Mouse (Mus musculus): ENCODE data around the gene Tsnaxip1. TPM values are rescaled to one million over a fixed set of nuclear protein-coding genes. Genes with fewer than 3 reads are reported as not detected.
A peak's percentile ranks its signal among the peaks of the same experiment; 100 is the strongest.

Tsnaxip1 gene
- polyA plus RNA-seq, 1 experiment from 2014 or later = 0.18 TPM

- Histone ChIP-seq H3K4me1 (ENCODE audit: control insufficient read depth, insufficient read depth, low read length) (no peaks in the 10 kb centered on the region), H3K9ac (ENCODE audit: low read length) (no peak overlapping the region), H3K4me2 (no peak overlapping the region), H3K36me3 (ENCODE audit: control insufficient read depth, insufficient read depth, low read length) (no peaks in the 10 kb centered on the region; the same call in 1 of the 2 replicates), H3K27me3 (ENCODE audit: control insufficient read depth, insufficient read depth, low read length) (no peaks in the 10 kb centered on the region), H3K4me3 (ENCODE audit: low read depth, low read length) (no peak overlapping the region), H3K27ac (ENCODE audit: low read depth, low read length) (no peak overlapping the region), H3K9me3 (ENCODE audit: control insufficient read depth, low read length) (no peaks in the 10 kb centered on the region)
- ATAC-seq (ENCODE audit: low FRiP score) (no peak), DNase-seq (ENCODE audit: low spot score, missing footprints) (no peak)
- 86% methylated on average over 6 of the region's 6 CpGs for WGBS
These were observed 9.5 kb downstream of the Tsnaxip1 start for GRCm38 (mm10) chr8:105836991-105837390.

GRCm38 (mm10) chr8:105839209-105839608 lies 11.7 kb downstream of the Tsnaxip1 start:
- H3K9me3 ChIP-seq (ENCODE audit: control insufficient read depth, low read length) = no peaks in the 10 kb centered on the region
- no peak overlapping the region for H3K4me2 ChIP-seq
- DNase-seq (ENCODE audit: low spot score, missing footprints) (no peak), ATAC-seq (ENCODE audit: low FRiP score) (no peak)
- H3K4me3 ChIP-seq (ENCODE audit: low read depth, low read length) = no peak overlapping the region
- peaks cover 5% of the 10 kb centered on the region for H3K36me3 ChIP-seq (ENCODE audit: control insufficient read depth, insufficient read depth, low read length)
- H3K27me3 ChIP-seq (ENCODE audit: control insufficient read depth, insufficient read depth, low read length) = no peaks in the 10 kb centered on the region
- no peaks in the 10 kb centered on the region for H3K4me1 ChIP-seq (ENCODE audit: control insufficient read depth, insufficient read depth, low read length)
- 95% methylated on average over 5 of the region's 5 CpGs for WGBS
- no peak overlapping the region for H3K9ac ChIP-seq (ENCODE audit: low read length)
- H3K27ac ChIP-seq (ENCODE audit: low read depth, low read length) = no peak overlapping the region

- Histone ChIP-seq H3K4me1 (ENCODE audit: control insufficient read depth, insufficient read depth, low read length) (peaks cover 6% of the 10 kb centered on the region), H3K27me3 (ENCODE audit: control insufficient read depth, insufficient read depth, low read length) (no peaks in the 10 kb centered on the region), H3K36me3 (ENCODE audit: control insufficient read depth, insufficient read depth, low read length) (peaks cover 31% of the 10 kb centered on the region), H3K27ac (ENCODE audit: low read depth, low read length) (no peak overlapping the region), H3K9ac (ENCODE audit: low read length) (no peak overlapping the region), H3K4me2 (no peak overlapping the region), H3K9me3 (ENCODE audit: control insufficient read depth, low read length) (no peaks in the 10 kb centered on the region), H3K4me3 (ENCODE audit: low read depth, low read length) (no peak overlapping the region)
- ATAC-seq (ENCODE audit: low FRiP score) = no peak
- 88% methylated on average over 11 of the region's 11 CpGs for WGBS
- no peak for DNase-seq (ENCODE audit: low spot score, missing footprints)
These were observed 19.1 kb downstream of the Tsnaxip1 start for GRCm38 (mm10) chr8:105846678-105847077.

GRCm38 (mm10) chr8:105850014-105850413 lies 22.5 kb downstream of the Tsnaxip1 start:
- no peak overlapping the region for H3K4me3 ChIP-seq (ENCODE audit: low read depth, low read length)

GRCm38 (mm10) chr8:105850611-105851010 lies 23.1 kb downstream of the Tsnaxip1 start:
- Histone ChIP-seq H3K27me3 (ENCODE audit: control insufficient read depth, insufficient read depth, low read length) (no peaks in the 10 kb centered on the region), H3K9me3 (ENCODE audit: control insufficient read depth, low read length) (no peaks in the 10 kb centered on the region), H3K9ac (ENCODE audit: low read length) (peak overlapping the region; percentile 22; the same call in 1 of the 2 replicates), H3K4me2 (peak overlapping the region; percentile 31), H3K4me1 (ENCODE audit: control insufficient read depth, insufficient read depth, low read length) (peaks cover 6% of the 10 kb centered on the region), H3K36me3 (ENCODE audit: control insufficient read depth, insufficient read depth, low read length) (peaks cover 22% of the 10 kb centered on the region), H3K27ac (ENCODE audit: low read depth, low read length) (no peak overlapping the region), H3K4me3 (ENCODE audit: low read depth, low read length) (no peak overlapping the region)
- WGBS = 82% methylated on average over 7 of the region's 7 CpGs
- no peak for DNase-seq (ENCODE audit: low spot score, missing footprints)
- no peak for ATAC-seq (ENCODE audit: low FRiP score)

More at GRCm38 (mm10) chr8:105850014-105850413, 22.5 kb downstream of the Tsnaxip1 start:
- Histone ChIP-seq H3K4me1 (ENCODE audit: control insufficient read depth, insufficient read depth, low read length) (peaks cover 6% of the 10 kb centered on the region), H3K36me3 (ENCODE audit: control insufficient read depth, insufficient read depth, low read length) (peaks cover 22% of the 10 kb centered on the region), H3K27ac (ENCODE audit: low read depth, low read length) (no peak overlapping the region), H3K9ac (ENCODE audit: low read length) (no peak overlapping the region), H3K27me3 (ENCODE audit: control insufficient read depth, insufficient read depth, low read length) (no peaks in the 10 kb centered on the region), H3K9me3 (ENCODE audit: control insufficient read depth, low read length) (no peaks in the 10 kb centered on the region), H3K4me2 (no peak overlapping the region; the same call in 1 of the 2 replicates)
- DNase-seq (ENCODE audit: low spot score, missing footprints) (no peak), ATAC-seq (ENCODE audit: low FRiP score) (no peak)
- WGBS = 77% methylated on average over 4 of the region's 4 CpGs

- Histone ChIP-seq H3K9ac (ENCODE audit: low read length) (peak overlapping the region; percentile 69), H3K4me2 (peak overlapping the region; percentile 48), H3K9me3 (ENCODE audit: control insufficient read depth, low read length) (no peaks in the 10 kb centered on the region), H3K27me3 (ENCODE audit: control insufficient read depth, insufficient read depth, low read length) (no peaks in the 10 kb centered on the region), H3K27ac (ENCODE audit: low read depth, low read length) (no peak overlapping the region), H3K4me1 (ENCODE audit: control insufficient read depth, insufficient read depth, low read length) (peaks cover 15% of the 10 kb centered on the region), H3K36me3 (ENCODE audit: control insufficient read depth, insufficient read depth, low read length) (peaks cover 14% of the 10 kb centered on the region), H3K4me3 (ENCODE audit: low read depth, low read length) (peak overlapping the region; percentile 81)
- peak; percentile 80 for ATAC-seq (ENCODE audit: low FRiP score)
- under 1% methylated on average over 34 of the region's 34 CpGs for WGBS
- DNase-seq (ENCODE audit: low spot score, missing footprints) = peak; percentile 97
These were observed 24.2 kb downstream of the Tsnaxip1 start for GRCm38 (mm10) chr8:105851651-105852143.

- ATAC-seq (ENCODE audit: low FRiP score) (no peak), DNase-seq (ENCODE audit: low spot score, missing footprints) (peak; percentile 89)
- Histone ChIP-seq H3K27me3 (ENCODE audit: control insufficient read depth, insufficient read depth, low read length) (no peaks in the 10 kb centered on the region), H3K9ac (ENCODE audit: low read length) (no peak overlapping the region), H3K4me3 (ENCODE audit: low read depth, low read length) (no peak overlapping the region), H3K4me2 (no peak overlapping the region), H3K9me3 (ENCODE audit: control insufficient read depth, low read length) (no peaks in the 10 kb centered on the region), H3K4me1 (ENCODE audit: control insufficient read depth, insufficient read depth, low read length) (peaks cover 20% of the 10 kb centered on the region), H3K36me3 (ENCODE audit: control insufficient read depth, insufficient read depth, low read length) (peaks cover 11% of the 10 kb centered on the region), H3K27ac (ENCODE audit: low read depth, low read length) (no peak overlapping the region)
- 84% methylated on average over 12 of the region's 12 CpGs for WGBS
These were observed 24.7 kb downstream of the Tsnaxip1 start for GRCm38 (mm10) chr8:105852146-105852729.

- no peak within 1 kb of the TSS for H3K27ac ChIP-seq (ENCODE audit: low read depth, low read length)
- DNase-seq (ENCODE audit: low spot score, missing footprints) = no peak
- H3K4me3 ChIP-seq (ENCODE audit: low read depth, low read length) = no peak within 1 kb of the TSS
- no peaks in the 10 kb centered on the region for H3K27me3 ChIP-seq (ENCODE audit: control insufficient read depth, insufficient read depth, low read length)
- H3K9ac ChIP-seq (ENCODE audit: low read length) = no peak within 1 kb of the TSS
- ATAC-seq (ENCODE audit: low FRiP score) = no peak
- H3K4me2 ChIP-seq = no peak within 1 kb of the TSS
- peaks cover 26% of the 10 kb centered on the region for H3K4me1 ChIP-seq (ENCODE audit: control insufficient read depth, insufficient read depth, low read length)
- WGBS = 88% methylated on average over 3 of the region's 3 CpGs
- no peaks in the 10 kb centered on the region for H3K9me3 ChIP-seq (ENCODE audit: control insufficient read depth, low read length)
- H3K36me3 ChIP-seq (ENCODE audit: control insufficient read depth, insufficient read depth, low read length) = peaks cover 8% of the 10 kb centered on the region; the same call in 1 of the 2 replicates
These were observed 25.6 kb downstream of the Tsnaxip1 start, which contains the start of gene Cenpt for GRCm38 (mm10) chr8:105853178-105853577. Gene Cenpt (minus strand): TSS chr8:105853278.

GRCm38 (mm10) chr8:105854303-105854702 lies 26.8 kb downstream of the Tsnaxip1 start:
- no peak for DNase-seq (ENCODE audit: low spot score, missing footprints)
- peaks cover 1% of the 10 kb centered on the region; the same call in 1 of the 2 replicates for H3K36me3 ChIP-seq (ENCODE audit: control insufficient read depth, insufficient read depth, low read length)
- no peak overlapping the region for H3K27ac ChIP-seq (ENCODE audit: low read depth, low read length)
- ATAC-seq (ENCODE audit: low FRiP score) = no peak
- H3K27me3 ChIP-seq (ENCODE audit: control insufficient read depth, insufficient read depth, low read length) = no peaks in the 10 kb centered on the region
- H3K4me1 ChIP-seq (ENCODE audit: control insufficient read depth, insufficient read depth, low read length) = peaks cover 27% of the 10 kb centered on the region
- 29% methylated on average over 8 of the region's 8 CpGs for WGBS
- 0 out of 2 replicates have a peak overlapping the region, but pooled peaks have one; percentile 4 for H3K4me2 ChIP-seq
- H3K9ac ChIP-seq (ENCODE audit: low read length) = no peak overlapping the region
- H3K4me3 ChIP-seq (ENCODE audit: low read depth, low read length) = peak overlapping the region; percentile 71
- no peaks in the 10 kb centered on the region for H3K9me3 ChIP-seq (ENCODE audit: control insufficient read depth, low read length)
